Mouse (Mus musculus): ENCODE measurements around the gene Slc38a4.

The Slc38a4 gene

GRCm38 (mm10) chr15:97019323-97019722, 36.4 kb downstream of the Slc38a4 start:
- DNase-seq (ENCODE audit: low spot score in 2 of 2) = no peak

- no peak for DNase-seq (ENCODE audit: low spot score in 2 of 2)
Measured at GRCm38 (mm10) chr15:97017195-97017594, 38.6 kb downstream of the Slc38a4 start.

GRCm38 (mm10) chr15:97015036-97015596, 40.6 kb downstream of the Slc38a4 start:
- no peak for DNase-seq (ENCODE audit: low spot score in 2 of 2)

- DNase-seq (ENCODE audit: low spot score in 2 of 2) = no peak
Measured at GRCm38 (mm10) chr15:97011599-97012372, 44.0 kb downstream of the Slc38a4 start.

GRCm38 (mm10) chr15:97009271-97009670, 46.5 kb downstream of the Slc38a4 start:
- DNase-seq (ENCODE audit: low spot score in 2 of 2) = no peak

- no peak for DNase-seq (ENCODE audit: low spot score in 2 of 2)
Measured at GRCm38 (mm10) chr15:97005631-97006234, 50.0 kb downstream of the Slc38a4 start.

- no peak for DNase-seq (ENCODE audit: low spot score in 2 of 2)
Measured at GRCm38 (mm10) chr15:97004525-97004867, 51.3 kb downstream of the Slc38a4 start.

- no peak for DNase-seq (ENCODE audit: low spot score in 2 of 2)
Measured at GRCm38 (mm10) chr15:97003851-97004524, 51.8 kb downstream of the Slc38a4 start.

- DNase-seq (ENCODE audit: low spot score in 2 of 2) = no peak
Measured at GRCm38 (mm10) chr15:97003186-97003585, 52.6 kb downstream of the Slc38a4 start.

GRCm38 (mm10) chr15:97002752-97003151, 53.0 kb downstream of the Slc38a4 start:
- DNase-seq (ENCODE audit: low spot score in 2 of 2) = no peak

- no peak for DNase-seq (ENCODE audit: low spot score in 2 of 2)
Measured at GRCm38 (mm10) chr15:97001886-97002285, 53.9 kb downstream of the Slc38a4 start.

GRCm38 (mm10) chr15:97001416-97001815, 54.3 kb downstream of the Slc38a4 start:
- no peak for DNase-seq (ENCODE audit: low spot score in 2 of 2)

- DNase-seq (ENCODE audit: low spot score in 2 of 2) = no peak
Measured at GRCm38 (mm10) chr15:97000319-97001251, 55.2 kb downstream of the Slc38a4 start.

- DNase-seq (ENCODE audit: low spot score in 2 of 2) = no peak
Measured at GRCm38 (mm10) chr15:96999401-96999800, 56.4 kb downstream of the Slc38a4 start.

- DNase-seq (ENCODE audit: low spot score in 2 of 2) = no peak
Measured at GRCm38 (mm10) chr15:96985618-96986017, 70.1 kb downstream of the Slc38a4 start.

GRCm38 (mm10) chr15:96983581-96984330, 72.0 kb downstream of the Slc38a4 start:
- DNase-seq (ENCODE audit: low spot score in 2 of 2) = no peak

GRCm38 (mm10) chr15:96975125-96975524, 80.6 kb downstream of the Slc38a4 start:
- DNase-seq (ENCODE audit: low spot score in 2 of 2) = no peak

GRCm38 (mm10) chr15:96974131-96974530, 81.6 kb downstream of the Slc38a4 start:
- no peak for DNase-seq (ENCODE audit: low spot score in 2 of 2)

GRCm38 (mm10) chr15:96973370-96973769, 82.4 kb downstream of the Slc38a4 start:
- no peak for DNase-seq (ENCODE audit: low spot score in 2 of 2)

GRCm38 (mm10) chr15:96972706-96973274, 83.0 kb downstream of the Slc38a4 start:
- DNase-seq (ENCODE audit: low spot score in 2 of 2) = no peak
